ENCODE assay signal across 10 mouse cellular contexts in genomic region chr8:121729323-121729722, GRCm38 (mm10). TPM values are rescaled to one million over a fixed set of nuclear protein-coding genes. Genes with fewer than 3 reads are reported as not detected.
A peak's percentile ranks its signal among the peaks of the same experiment; 100 is the strongest.
DNase-seq lines count a peak whose midpoint lies in the region; ATAC-seq lines count a peak whose summit lies in the region.
"Had no signal": no experiment of that assay in that cellular context is flagged by ENCODE, and none has a peak within 500 bp of the region (broad histone marks: within the 10 kb centered on the region; RNA-seq: fewer than 3 reads in every experiment).

Jph3 (plus strand) TSS chr8:121729623.

- WGBS in kidney, embryonic 14.5 days: 11% methylated on average over 12 of the region's 12 CpGs
- WGBS in embryonic facial prominence, embryonic 14.5 days: 11% methylated on average over 12 of the region's 12 CpGs
- 12% methylated on average over 12 of the region's 12 CpGs for WGBS in midbrain, embryonic 12.5 days

- peaks cover 11% of the 10 kb centered on the region for H3K4me1 ChIP-seq in kidney, embryonic 14.5 days (ENCODE audit: control insufficient read depth, insufficient read depth, low read length)
- H3K4me1 ChIP-seq in embryonic facial prominence, embryonic 14.5 days (ENCODE audit: control insufficient read depth, insufficient read depth, low read length): no peaks in the 10 kb centered on the region
- H3K4me1 ChIP-seq in midbrain, embryonic 12.5 days: peaks cover 18% of the 10 kb centered on the region

- no peak within 1 kb of the TSS for H3K27ac ChIP-seq in kidney, embryonic 14.5 days (ENCODE audit: low read depth, low read length)
- H3K27ac ChIP-seq in embryonic facial prominence, embryonic 14.5 days (replicated peaks; ENCODE audit: low read depth, low read length): no peak within 1 kb of the TSS
- peak within 1 kb of the TSS; percentile 54; the same call in 1 of the 2 replicates for H3K27ac ChIP-seq in midbrain, embryonic 12.5 days (replicated peaks)

- DNase-seq in kidney, adult 18-20 months: no peak
- no peak for DNase-seq in embryonic facial prominence, embryonic 14.5 days (ENCODE audit: low spot score)
- no peak for DNase-seq in layer of hippocampus, postnatal 10 days (ENCODE audit: low spot score in 2 of 2)
- DNase-seq in urinary bladder, postnatal 4 days (ENCODE audit: low spot score in 2 of 2): no peak
- DNase-seq in retina, postnatal 1 day: no peak
- DNase-seq: kidney, postnatal 25 days had no signal

- no peaks in the 10 kb centered on the region; the same call in 1 of the 2 replicates for H3K9me3 ChIP-seq in kidney, embryonic 14.5 days (ENCODE audit: control insufficient read depth, low read length)
- H3K9me3 ChIP-seq in embryonic facial prominence, embryonic 14.5 days (ENCODE audit: control insufficient read depth, low read length): no peaks in the 10 kb centered on the region
- no peaks in the 10 kb centered on the region for H3K9me3 ChIP-seq in midbrain, embryonic 12.5 days

- no peaks in the 10 kb centered on the region for H3K36me3 ChIP-seq in kidney, embryonic 14.5 days (ENCODE audit: control insufficient read depth, insufficient read depth, low read length)
- no peaks in the 10 kb centered on the region for H3K36me3 ChIP-seq in embryonic facial prominence, embryonic 14.5 days (ENCODE audit: control insufficient read depth, insufficient read depth, low read length)
- H3K36me3 ChIP-seq in midbrain, embryonic 12.5 days: no peaks in the 10 kb centered on the region
- H3K36me3 ChIP-seq: G1E had no signal

- H3K9ac ChIP-seq in kidney, embryonic 14.5 days (ENCODE audit: low read depth, low read length): peak within 1 kb of the TSS; percentile 28; the same call in 1 of the 2 replicates
- H3K9ac ChIP-seq in embryonic facial prominence, embryonic 14.5 days (ENCODE audit: low read depth, low read length): peak within 1 kb of the TSS; percentile 19; the same call in 1 of the 2 replicates
- peak within 1 kb of the TSS; percentile 71 for H3K9ac ChIP-seq in midbrain, embryonic 12.5 days (replicated peaks)

- H3K4me2 ChIP-seq in kidney, embryonic 14.5 days (replicated peaks; ENCODE audit: low read depth, low read length): peak within 1 kb of the TSS; percentile 89
- H3K4me2 ChIP-seq in embryonic facial prominence, embryonic 14.5 days (ENCODE audit: low read depth, low read length): peak within 1 kb of the TSS; percentile 85
- peak within 1 kb of the TSS; percentile 78 for H3K4me2 ChIP-seq in midbrain, embryonic 12.5 days (replicated peaks)

- ATAC-seq in kidney, embryonic 14.5 days (ENCODE audit: low FRiP score, low TSS enrichment): no peak
- ATAC-seq in embryonic facial prominence, embryonic 14.5 days (ENCODE audit: low read depth): no peak
- ATAC-seq in midbrain, embryonic 12.5 days (ENCODE audit: low FRiP score, low read depth): no peak
- no peak for ATAC-seq in megakaryocyte, adult 5-6 weeks (ENCODE audit: poor library complexity, severe bottlenecking)

- H3K4me3 ChIP-seq in kidney, embryonic 14.5 days (ENCODE audit: low read length): peak within 1 kb of the TSS; percentile 50
- peak within 1 kb of the TSS; percentile 48 for H3K4me3 ChIP-seq in embryonic facial prominence, embryonic 14.5 days (ENCODE audit: low read depth, low read length)
- peak within 1 kb of the TSS; percentile 62 for H3K4me3 ChIP-seq in midbrain, embryonic 12.5 days

- peaks cover 64% of the 10 kb centered on the region for H3K27me3 ChIP-seq in kidney, embryonic 14.5 days (ENCODE audit: control insufficient read depth, insufficient read depth, low read length)
- peaks cover 66% of the 10 kb centered on the region for H3K27me3 ChIP-seq in embryonic facial prominence, embryonic 14.5 days (replicated peaks; ENCODE audit: control insufficient read depth, insufficient read depth, low read length)
- H3K27me3 ChIP-seq in midbrain, embryonic 12.5 days: peaks cover 69% of the 10 kb centered on the region

RNA-seq across cellular contexts. Expression of gene Jph3, which starts in this region (rescaled TPM):
- polyA plus RNA-seq in kidney, embryonic 14.5 days (2014; fragmentation: Nextera tagmentation; extraction: Ambion mirVana): 0.30 and 0.46 TPM in 2 replicates
- polyA plus RNA-seq in embryonic facial prominence, embryonic 14.5 days (2014; fragmentation: Nextera tagmentation; extraction: Ambion mirVana): 4.0 and 4.9 TPM in 2 replicates
- total RNA-seq in layer of hippocampus, postnatal 10 days (2021): 100 to 1,000 TPM; 155 TPM
- 35.8 and 39.1 TPM in 2 replicates for polyA plus RNA-seq in midbrain, embryonic 12.5 days (2016; fragmentation: Nextera tagmentation; extraction: Ambion mirVana)
- total RNA-seq in megakaryocyte, adult 5-6 weeks (2015): 0.07 and 0.11 TPM in 2 replicates
- total RNA-seq in megakaryocyte, adult 5-6 weeks (2017): 0.18 TPM in 1 of 2 replicates, not detected in the other
- polyA plus RNA-seq: G1E had no signal

Comparison
In these comparisons a context has a peak if more than half of its experiments do, and no peak if none do; other contexts are left out.
1. RNA of gene Jph3 (total RNA-seq): 155 TPM in layer of hippocampus, postnatal 10 days; 0.07 to 0.18 TPM in megakaryocyte, adult 5-6 weeks; every median in the first group is over 100 times any median in the second.
2. H3K9ac ChIP-seq: peak in every context shown above with its lines; median percentile 71 in midbrain, embryonic 12.5 days; 28 in kidney, embryonic 14.5 days; 19 in embryonic facial prominence, embryonic 14.5 days.
3. Peak in every context shown above with its lines, with median percentiles within 50 percentile points of each other: H3K4me2 ChIP-seq and H3K4me3 ChIP-seq.